Mouse (Mus musculus) embryonic facial prominence, embryonic 15.5 days (tissue): Measurements from ENCODE around the gene Cbs. TPM values are rescaled to one million over a fixed set of nuclear protein-coding genes. Genes with fewer than 3 reads are reported as not detected.
"Not testable (repeated sequence)": the region's sequence is repeated elsewhere in the genome, so short reads cannot be mapped to it uniquely, and the experiment has no call there.

ENCODE experiments used
- ATAC-seq: fragments of 200-750 bp; cut with Nextera tagmentation; 2 replicates; pipeline ENCODE4 v1.8.0; 2017; ENCODE audit warnings: low read depth, moderate TSS enrichment; ENCODE audit not compliant: insufficient number of reproducible peaks, low FRiP score, low TSS enrichment
- H3K27ac ChIP-seq: fragments of 300-500 bp; sonication (generic); replicated peaks from 2 replicates; pipeline ENCODE4 v1.5.1; 2015; ENCODE audit warnings: mild to moderate bottlenecking, inconsistent platforms
- H3K27me3 ChIP-seq: fragments of 300-500 bp; sonication (generic); 2 replicates; pipeline ENCODE4 v1.6.1; 2015; ENCODE audit warnings: inconsistent platforms
- H3K36me3 ChIP-seq: fragments of 300-500 bp; sonication (generic); 2 replicates; pipeline ENCODE4 v1.6.1; 2015; ENCODE audit warnings: mild to moderate bottlenecking, inconsistent platforms
- H3K4me1 ChIP-seq: fragments of 300-500 bp; sonication (generic); 2 replicates; pipeline ENCODE4 v1.6.1; 2015; ENCODE audit warnings: inconsistent platforms
- H3K4me2 ChIP-seq: fragments of 300-500 bp; sonication (generic); replicated peaks from 2 replicates; pipeline ENCODE4 v1.6.1; 2015; ENCODE audit warnings: mild to moderate bottlenecking, inconsistent platforms
- H3K4me3 ChIP-seq: fragments of 300-500 bp; sonication (generic); replicated peaks from 2 replicates; pipeline ENCODE4 v1.5.1; 2015; ENCODE audit warnings: mild to moderate bottlenecking, inconsistent platforms
- H3K9ac ChIP-seq: fragments of 300-500 bp; sonication (generic); 2 replicates; pipeline ENCODE4 v1.6.1; 2015; ENCODE audit warnings: inconsistent platforms
- H3K9me3 ChIP-seq: fragments of 300-500 bp; sonication (generic); replicated peaks from 2 replicates; pipeline ENCODE4 v1.6.1; 2016; ENCODE audit warnings: inconsistent platforms
- WGBS: fragments of 180-500 bp; shearing (Covaris S2); methylation state at CpG from one replicate; pipeline ENCODE4 v1.1.7; 2015; 5-methylcytosine and 5-hydroxymethylcytosine counted together
- polyA plus RNA-seq: library from polyadenylated mRNA; unstranded; fragments of >200 nt; fragmentation: Nextera tagmentation; extraction: Ambion mirVana; gene quantifications from 2 replicates; pipeline ENCODE4 v1.2.1, GENCODE M21; 2015

Gene Cbs
- polyA plus RNA-seq, 1 experiment from 2014 or later: 5.8 TPM

GRCm38 (mm10) chr17:31613086-31613755 is 23.8 kb downstream of the Cbs start:
- no peak for ATAC-seq
- no peak overlapping the region for H3K27ac ChIP-seq

GRCm38 (mm10) chr17:31609895-31610294 is 27.1 kb downstream of the Cbs start:
- Histone ChIP-seq H3K36me3 (peaks cover 15% of the 10 kb centered on the region; the same call in 1 of the 2 replicates), H3K9me3 (no peaks in the 10 kb centered on the region), H3K9ac (no peak overlapping the region), H3K27ac (no peak overlapping the region), H3K4me3 (no peak overlapping the region), H3K4me1 (no peaks in the 10 kb centered on the region), H3K27me3 (no peaks in the 10 kb centered on the region), H3K4me2 (no peak overlapping the region)
- ATAC-seq: no peak
- 91% methylated on average over 3 of the region's 3 CpGs for WGBS

More at GRCm38 (mm10) chr17:31613086-31613755, 23.8 kb downstream of the Cbs start:
- Histone ChIP-seq H3K4me1 (no peaks in the 10 kb centered on the region), H3K4me2 (no peak overlapping the region), H3K36me3 (0 out of 2 replicates have a peak, but pooled peaks cover under 1% of the 10 kb centered on the region), H3K4me3 (no peak overlapping the region), H3K27me3 (no peaks in the 10 kb centered on the region), H3K9ac (no peak overlapping the region), H3K9me3 (no peaks in the 10 kb centered on the region)
- WGBS: 67% methylated on average over 4 of the region's 4 CpGs

- H3K27ac ChIP-seq, ATAC-seq: not testable (repeated sequence)
Observed at GRCm38 (mm10) chr17:31609173-31609572, 27.9 kb downstream of the Cbs start.

GRCm38 (mm10) chr17:31607256-31607951 is 29.6 kb downstream of the Cbs start:
- 70% methylated on average over 8 of the region's 8 CpGs for WGBS
- Histone ChIP-seq H3K4me2 (no peak overlapping the region), H3K9me3 (no peaks in the 10 kb centered on the region), H3K9ac (no peak overlapping the region), H3K27ac (no peak overlapping the region), H3K27me3 (no peaks in the 10 kb centered on the region), H3K36me3 (peaks cover 35% of the 10 kb centered on the region), H3K4me3 (no peak overlapping the region), H3K4me1 (no peaks in the 10 kb centered on the region)
- ATAC-seq: no peak

More at GRCm38 (mm10) chr17:31609173-31609572, 27.9 kb downstream of the Cbs start:
- H3K4me3 ChIP-seq, H3K9me3 ChIP-seq, H3K4me1 ChIP-seq, H3K4me2 ChIP-seq, H3K27me3 ChIP-seq, H3K9ac ChIP-seq: not testable (repeated sequence)
- peaks cover 20% of the 10 kb centered on the region; the same call in 1 of the 2 replicates for H3K36me3 ChIP-seq
- 92% methylated on average over 3 of the region's 3 CpGs for WGBS

- no peak for ATAC-seq
- peaks cover 39% of the 10 kb centered on the region for H3K36me3 ChIP-seq
- H3K27me3 ChIP-seq: no peaks in the 10 kb centered on the region
- no peak overlapping the region for H3K9ac ChIP-seq
- H3K27ac ChIP-seq: no peak overlapping the region
- H3K4me2 ChIP-seq: no peak overlapping the region
- no peak overlapping the region for H3K4me3 ChIP-seq
- H3K4me1 ChIP-seq: no peaks in the 10 kb centered on the region
- WGBS: 76% methylated on average over 7 of the region's 7 CpGs
- no peaks in the 10 kb centered on the region for H3K9me3 ChIP-seq
Observed at GRCm38 (mm10) chr17:31606424-31606823, 30.6 kb downstream of the Cbs start.

GRCm38 (mm10) chr17:31598593-31598992 is 38.4 kb downstream of the Cbs start:
- WGBS: 75% methylated on average over 8 of the region's 8 CpGs
- H3K27me3 ChIP-seq: no peaks in the 10 kb centered on the region

GRCm38 (mm10) chr17:31597957-31598356 is 39.1 kb downstream of the Cbs start:
- no peaks in the 10 kb centered on the region for H3K4me1 ChIP-seq
- no peaks in the 10 kb centered on the region for H3K27me3 ChIP-seq
- H3K36me3 ChIP-seq: peaks cover 80% of the 10 kb centered on the region
- H3K9ac ChIP-seq: no peak overlapping the region
- no peak overlapping the region for H3K27ac ChIP-seq
- no peak overlapping the region for H3K4me3 ChIP-seq
- no peak overlapping the region for H3K4me2 ChIP-seq
- no peak for ATAC-seq
- H3K9me3 ChIP-seq: no peaks in the 10 kb centered on the region
- WGBS: 91% methylated on average over 9 of the region's 9 CpGs

More at GRCm38 (mm10) chr17:31598593-31598992, 38.4 kb downstream of the Cbs start:
- H3K4me2 ChIP-seq: no peak overlapping the region
- H3K9ac ChIP-seq: no peak overlapping the region
- no peak overlapping the region for H3K27ac ChIP-seq
- no peak for ATAC-seq
- peaks cover 79% of the 10 kb centered on the region for H3K36me3 ChIP-seq
- no peaks in the 10 kb centered on the region for H3K9me3 ChIP-seq
- no peak overlapping the region for H3K4me3 ChIP-seq
- no peaks in the 10 kb centered on the region for H3K4me1 ChIP-seq

GRCm38 (mm10) chr17:31595077-31595476 is 42.0 kb downstream of the Cbs start:
- no peak overlapping the region for H3K4me2 ChIP-seq
- H3K4me3 ChIP-seq: no peak overlapping the region
- no peak overlapping the region for H3K9ac ChIP-seq
- no peaks in the 10 kb centered on the region for H3K27me3 ChIP-seq
- H3K4me1 ChIP-seq: no peaks in the 10 kb centered on the region
- WGBS: 75% methylated on average over 5 of the region's 5 CpGs
- no peak overlapping the region for H3K27ac ChIP-seq
- peaks cover 91% of the 10 kb centered on the region for H3K36me3 ChIP-seq
- no peak for ATAC-seq
- H3K9me3 ChIP-seq: no peaks in the 10 kb centered on the region

GRCm38 (mm10) chr17:31594590-31594989 is 42.4 kb downstream of the Cbs start:
- Histone ChIP-seq H3K4me1 (no peaks in the 10 kb centered on the region), H3K9ac (no peak overlapping the region), H3K27ac (no peak overlapping the region), H3K27me3 (no peaks in the 10 kb centered on the region), H3K36me3 (peaks cover 88% of the 10 kb centered on the region), H3K4me2 (no peak overlapping the region), H3K4me3 (no peak overlapping the region), H3K9me3 (no peaks in the 10 kb centered on the region)
- no peak for ATAC-seq
- WGBS: 65% methylated on average over 7 of the region's 7 CpGs

GRCm38 (mm10) chr17:31590846-31591245 is 46.2 kb downstream of the Cbs start:
- ATAC-seq: no peak
- H3K36me3 ChIP-seq: peaks cover 67% of the 10 kb centered on the region
- no peak overlapping the region for H3K4me2 ChIP-seq
- H3K9me3 ChIP-seq: no peaks in the 10 kb centered on the region
- WGBS: 73% methylated on average over 11 of the region's 11 CpGs
- H3K27me3 ChIP-seq: no peaks in the 10 kb centered on the region
- no peaks in the 10 kb centered on the region for H3K4me1 ChIP-seq
- H3K4me3 ChIP-seq: no peak overlapping the region
- H3K9ac ChIP-seq: no peak overlapping the region
- H3K27ac ChIP-seq: no peak overlapping the region

GRCm38 (mm10) chr17:31588726-31589125 is 48.3 kb downstream of the Cbs start:
- 87% methylated on average over 4 of the region's 4 CpGs for WGBS
- Histone ChIP-seq H3K27ac (no peak overlapping the region), H3K27me3 (no peaks in the 10 kb centered on the region), H3K4me2 (no peak overlapping the region), H3K4me3 (no peak overlapping the region), H3K4me1 (no peaks in the 10 kb centered on the region), H3K9ac (no peak overlapping the region), H3K9me3 (no peaks in the 10 kb centered on the region), H3K36me3 (peaks cover 57% of the 10 kb centered on the region)
- no peak for ATAC-seq
